Mouse (Mus musculus): Measurements from ENCODE around the gene Gxylt1. TPM values are rescaled to one million over a fixed set of nuclear protein-coding genes. Genes with fewer than 3 reads are reported as not detected.
"Not testable (repeated sequence)": the region's sequence is repeated elsewhere in the genome, so short reads cannot be mapped to it uniquely, and the experiment has no call there.

Gene Gxylt1
- 7.8 and 8.7 TPM in 2 replicates for polyA plus RNA-seq (2015; fragmentation: Nextera tagmentation; extraction: Ambion mirVana)

DNA sequence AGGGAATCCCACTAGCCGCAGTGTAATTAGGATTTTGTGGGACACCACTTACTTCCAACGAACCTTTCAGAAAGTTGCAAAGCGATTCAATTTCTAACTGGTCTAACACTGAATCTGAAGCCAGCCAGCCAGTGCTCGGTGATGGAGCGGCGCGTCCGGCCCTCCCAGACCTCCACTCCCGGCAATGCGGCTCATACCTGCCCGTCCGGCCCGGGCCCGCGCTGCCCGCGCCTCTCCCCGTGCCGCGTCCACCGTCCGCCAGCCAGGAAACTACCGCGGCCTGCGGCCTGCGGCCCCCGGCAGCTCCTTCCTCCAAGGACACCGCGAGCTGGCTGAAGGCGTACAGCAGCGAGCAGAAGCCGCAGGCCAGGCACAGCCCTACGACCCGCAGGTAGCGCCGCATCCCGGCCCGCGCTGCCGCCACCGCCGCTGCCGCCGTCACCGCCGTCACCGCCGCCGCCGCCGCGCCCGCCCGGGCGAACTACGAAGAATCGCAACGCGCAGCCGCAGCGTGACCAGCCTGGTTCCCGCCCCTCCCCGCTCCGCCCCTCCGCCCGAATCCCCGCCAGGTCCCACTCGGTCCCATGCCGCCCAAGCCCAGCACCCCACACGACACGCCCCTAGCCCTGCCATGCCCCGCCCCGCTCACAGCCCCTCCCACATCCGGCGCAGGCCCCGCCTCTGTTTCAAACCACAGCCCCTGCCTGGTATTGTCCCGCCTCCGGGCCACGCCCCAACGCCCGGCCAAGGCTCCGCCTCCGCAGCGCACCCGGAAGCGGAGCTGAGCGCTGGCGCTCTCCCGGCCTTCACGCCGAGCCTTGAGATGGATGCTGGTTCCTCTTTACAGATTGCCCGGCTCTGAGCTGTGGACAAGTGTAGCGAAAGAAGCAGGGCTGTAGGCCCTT lies at the start of gene Gxylt1:
Gxylt1 (minus strand) TSS at position 501 of the 905 bp plus-strand sequence.
- Histone ChIP-seq H3K27me3 (no peaks in the 10 kb centered on the region), H3K9me3 (no peaks in the 10 kb centered on the region), H3K9ac (peak within 1 kb of the TSS; percentile 87), H3K27ac (peak within 1 kb of the TSS; percentile 91), H3K36me3 (peaks cover 10% of the 10 kb centered on the region), H3K4me2 (peak within 1 kb of the TSS; percentile 90), H3K4me1 (replicated peaks) (peaks cover 38% of the 10 kb centered on the region), H3K4me3 (peak within 1 kb of the TSS; percentile 69)
- peak; percentile 98 for ATAC-seq (ENCODE audit: low FRiP score)
- under 1% methylated on average over 77 of the region's 93 CpGs for WGBS

DNA sequence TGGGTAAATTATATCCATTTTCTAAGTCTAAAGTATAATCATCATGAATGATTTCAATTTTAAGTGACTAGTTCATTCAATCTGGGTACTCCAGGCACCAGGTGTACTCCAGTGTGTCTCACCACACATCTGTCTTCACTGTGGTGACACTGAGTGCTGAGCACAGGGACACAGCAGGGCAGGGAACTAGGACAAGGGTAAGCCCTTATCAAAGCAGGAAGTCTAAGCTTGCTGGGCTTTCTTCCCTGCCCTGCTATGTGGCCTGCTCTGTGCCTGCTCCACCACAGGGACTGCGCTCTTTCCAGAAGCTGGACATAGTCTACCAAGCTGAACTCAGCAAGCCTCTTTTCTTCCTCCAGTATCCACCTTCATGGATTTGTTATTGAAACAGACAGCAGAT lies 43.8 kb upstream of the Gxylt1 start:
- Histone ChIP-seq H3K9me3 (no peaks in the 10 kb centered on the region), H3K4me2 (no peak overlapping the region), H3K4me3 (no peak overlapping the region), H3K36me3 (no peaks in the 10 kb centered on the region), H3K9ac (no peak overlapping the region), H3K27me3 (no peaks in the 10 kb centered on the region), H3K4me1 (replicated peaks) (peaks cover 13% of the 10 kb centered on the region), H3K27ac (no peak overlapping the region)
- ATAC-seq (ENCODE audit: low FRiP score): no peak
- WGBS: 90% methylated on average over 1 of the region's 1 CpGs

- not testable (repeated sequence) for H3K36me3 ChIP-seq; H3K4me2 ChIP-seq; ATAC-seq (ENCODE audit: low FRiP score); H3K27me3 ChIP-seq; H3K4me3 ChIP-seq; H3K27ac ChIP-seq; H3K9ac ChIP-seq; H3K4me1 ChIP-seq (replicated peaks); H3K9me3 ChIP-seq
- 100% methylated on average over 4 of the region's 4 CpGs for WGBS
Observed at GRCm38 (mm10) chr15:93310304-93310703, 35.3 kb upstream of the Gxylt1 start.

DNA sequence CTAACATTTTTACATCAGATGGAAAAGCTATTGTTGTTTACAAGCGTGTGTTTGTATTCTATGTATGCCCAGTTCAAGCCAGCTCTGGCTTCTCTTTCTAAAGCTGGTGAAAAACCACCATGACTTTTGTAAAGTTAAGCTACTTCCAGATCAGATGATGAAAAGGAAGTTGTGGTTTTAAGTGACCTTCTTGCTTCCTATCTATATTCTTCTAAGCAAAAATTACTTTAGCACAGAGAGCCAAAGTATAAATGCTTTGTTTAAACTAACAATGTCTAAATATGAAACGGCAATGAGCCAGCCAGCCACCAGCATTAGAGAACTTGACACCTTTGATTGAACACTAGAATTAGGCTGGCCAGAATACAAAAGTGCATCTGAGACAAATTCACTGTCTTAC lies 23.2 kb upstream of the Gxylt1 start:
- no peak overlapping the region for H3K4me3 ChIP-seq
- ATAC-seq (ENCODE audit: low FRiP score): no peak
- 84% methylated on average over 2 of the region's 2 CpGs for WGBS

DNA sequence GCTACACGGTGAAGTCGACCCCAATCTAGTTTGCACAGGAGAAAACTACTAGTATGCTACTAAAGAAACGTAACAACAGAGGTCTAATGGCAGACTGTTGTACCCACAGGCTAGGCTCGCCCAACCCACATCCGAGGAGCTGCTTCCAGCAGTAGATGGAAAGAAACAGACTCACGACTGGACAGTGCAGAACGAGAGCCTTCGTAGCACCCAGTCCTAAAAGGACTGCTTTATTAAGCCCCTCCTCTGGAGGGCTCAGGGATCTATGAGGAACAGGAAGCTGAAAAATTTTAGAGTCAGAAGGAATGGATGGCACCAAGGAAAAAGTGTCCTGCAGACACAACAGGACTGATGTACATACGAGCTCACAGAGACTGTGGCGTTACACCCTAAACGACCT lies 19.5 kb upstream of the Gxylt1 start:
- H3K9ac ChIP-seq: no peak overlapping the region
- peaks cover 11% of the 10 kb centered on the region; the same call in 1 of the 2 replicates for H3K4me1 ChIP-seq (replicated peaks)
- no peak for ATAC-seq (ENCODE audit: low FRiP score)
- H3K4me3 ChIP-seq: no peak overlapping the region
- no peak overlapping the region for H3K4me2 ChIP-seq
- no peaks in the 10 kb centered on the region for H3K9me3 ChIP-seq
- H3K27me3 ChIP-seq: no peaks in the 10 kb centered on the region
- WGBS: 88% methylated on average over 11 of the region's 11 CpGs
- H3K27ac ChIP-seq: no peak overlapping the region
- peaks cover 5% of the 10 kb centered on the region for H3K36me3 ChIP-seq

More for the DNA sequence above, 23.2 kb upstream of the Gxylt1 start:
- Histone ChIP-seq H3K4me1 (replicated peaks) (peaks cover 6% of the 10 kb centered on the region; the same call in 1 of the 2 replicates), H3K4me2 (no peak overlapping the region), H3K27ac (no peak overlapping the region), H3K9ac (no peak overlapping the region), H3K27me3 (no peaks in the 10 kb centered on the region), H3K9me3 (no peaks in the 10 kb centered on the region), H3K36me3 (no peaks in the 10 kb centered on the region)

- Histone ChIP-seq H3K4me1 (replicated peaks) (peaks cover 11% of the 10 kb centered on the region; the same call in 1 of the 2 replicates), H3K4me2 (no peak overlapping the region), H3K27me3 (no peaks in the 10 kb centered on the region), H3K27ac (no peak overlapping the region), H3K9me3 (no peaks in the 10 kb centered on the region), H3K4me3 (no peak overlapping the region), H3K36me3 (peaks cover 12% of the 10 kb centered on the region), H3K9ac (no peak overlapping the region)
- 91% methylated on average over 4 of the region's 4 CpGs for WGBS
- ATAC-seq (ENCODE audit: low FRiP score): no peak
Observed at GRCm38 (mm10) chr15:93288321-93288720, 13.3 kb upstream of the Gxylt1 start.

- Histone ChIP-seq H3K27me3 (no peaks in the 10 kb centered on the region), H3K4me3 (no peak overlapping the region), H3K9ac (no peak overlapping the region), H3K4me2 (no peak overlapping the region), H3K27ac (no peak overlapping the region), H3K9me3 (no peaks in the 10 kb centered on the region), H3K4me1 (replicated peaks) (peaks cover 7% of the 10 kb centered on the region; the same call in 1 of the 2 replicates), H3K36me3 (peaks cover 15% of the 10 kb centered on the region)
- no peak for ATAC-seq (ENCODE audit: low FRiP score)
- 84% methylated on average over 2 of the region's 2 CpGs for WGBS
Observed at GRCm38 (mm10) chr15:93287628-93288027, 12.6 kb upstream of the Gxylt1 start.

- Histone ChIP-seq H3K9ac (no peak overlapping the region), H3K27me3 (no peaks in the 10 kb centered on the region), H3K4me3 (no peak overlapping the region), H3K27ac (no peak overlapping the region), H3K9me3 (no peaks in the 10 kb centered on the region), H3K4me1 (replicated peaks) (no peaks in the 10 kb centered on the region), H3K4me2 (no peak overlapping the region), H3K36me3 (peaks cover 30% of the 10 kb centered on the region)
- WGBS: 79% methylated on average over 15 of the region's 15 CpGs
- no peak for ATAC-seq (ENCODE audit: low FRiP score)
Observed at GRCm38 (mm10) chr15:93285244-93285643, 10.3 kb upstream of the Gxylt1 start.

DNA sequence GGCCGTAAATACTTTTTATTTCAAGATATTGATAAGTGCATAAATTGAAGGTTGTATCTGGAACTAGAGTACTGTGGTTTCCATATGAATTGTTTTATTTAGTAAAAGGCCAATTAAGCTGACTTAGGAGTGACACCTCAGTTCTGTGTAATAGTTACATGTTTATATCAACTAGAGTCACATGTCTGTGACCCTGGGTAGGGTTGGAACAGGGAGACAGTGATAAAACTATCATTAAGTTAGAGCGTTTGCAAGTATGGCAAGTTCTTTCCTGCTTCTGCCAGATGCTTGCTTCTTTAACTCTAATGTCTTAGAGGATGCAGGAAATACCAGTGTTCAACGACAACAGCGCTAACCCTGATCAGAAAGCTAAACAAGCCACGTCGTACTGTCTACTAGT lies 9.3 kb upstream of the Gxylt1 start:
- WGBS: 94% methylated on average over 6 of the region's 6 CpGs
- no peak overlapping the region for H3K27ac ChIP-seq
- H3K4me3 ChIP-seq: no peak overlapping the region
- ATAC-seq (ENCODE audit: low FRiP score): no peak
- no peaks in the 10 kb centered on the region for H3K9me3 ChIP-seq
- H3K27me3 ChIP-seq: no peaks in the 10 kb centered on the region
- H3K36me3 ChIP-seq: peaks cover 27% of the 10 kb centered on the region
- no peak overlapping the region for H3K4me2 ChIP-seq
- H3K4me1 ChIP-seq (replicated peaks): no peaks in the 10 kb centered on the region
- H3K9ac ChIP-seq: no peak overlapping the region

DNA sequence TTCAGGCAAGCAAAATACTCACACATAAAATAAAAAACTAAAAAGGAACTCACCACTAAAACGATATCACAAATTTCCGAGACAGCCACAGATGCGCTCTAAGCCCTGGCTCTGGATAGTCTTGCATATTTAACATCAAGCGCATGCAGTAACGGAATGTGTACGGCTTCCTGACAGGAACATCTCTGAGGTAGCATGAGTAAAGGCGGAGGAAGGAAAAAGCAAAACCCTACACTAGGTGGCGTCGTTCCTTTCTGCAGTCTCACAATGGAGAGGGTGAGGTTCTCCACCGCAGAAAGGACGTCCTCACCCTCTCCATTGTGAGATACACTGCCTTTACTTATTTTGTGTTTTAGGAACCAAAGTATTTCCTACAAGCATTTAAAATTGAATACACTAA lies 8.4 kb upstream of the Gxylt1 start:
- Histone ChIP-seq H3K9ac (no peak overlapping the region), H3K27ac (no peak overlapping the region), H3K4me2 (no peak overlapping the region), H3K4me3 (no peak overlapping the region), H3K9me3 (no peaks in the 10 kb centered on the region), H3K27me3 (no peaks in the 10 kb centered on the region), H3K36me3 (peaks cover 34% of the 10 kb centered on the region), H3K4me1 (replicated peaks) (no peaks in the 10 kb centered on the region)
- WGBS: 65% methylated on average over 11 of the region's 11 CpGs
- ATAC-seq (ENCODE audit: low FRiP score): no peak

- ATAC-seq (ENCODE audit: low FRiP score): no peak
- peak overlapping the region; percentile 72 for H3K9ac ChIP-seq
- H3K4me3 ChIP-seq: peak overlapping the region; percentile 69
- peaks cover 29% of the 10 kb centered on the region for H3K4me1 ChIP-seq (replicated peaks)
- H3K4me2 ChIP-seq: peak overlapping the region; percentile 90
- no peak overlapping the region; the same call in 1 of the 2 replicates for H3K27ac ChIP-seq
- no peaks in the 10 kb centered on the region for H3K27me3 ChIP-seq
- no peaks in the 10 kb centered on the region for H3K9me3 ChIP-seq
- peaks cover 20% of the 10 kb centered on the region for H3K36me3 ChIP-seq
- WGBS: 6% methylated on average over 14 of the region's 14 CpGs
Observed at GRCm38 (mm10) chr15:93276276-93276675, 1.3 kb upstream of the Gxylt1 start.

DNA sequence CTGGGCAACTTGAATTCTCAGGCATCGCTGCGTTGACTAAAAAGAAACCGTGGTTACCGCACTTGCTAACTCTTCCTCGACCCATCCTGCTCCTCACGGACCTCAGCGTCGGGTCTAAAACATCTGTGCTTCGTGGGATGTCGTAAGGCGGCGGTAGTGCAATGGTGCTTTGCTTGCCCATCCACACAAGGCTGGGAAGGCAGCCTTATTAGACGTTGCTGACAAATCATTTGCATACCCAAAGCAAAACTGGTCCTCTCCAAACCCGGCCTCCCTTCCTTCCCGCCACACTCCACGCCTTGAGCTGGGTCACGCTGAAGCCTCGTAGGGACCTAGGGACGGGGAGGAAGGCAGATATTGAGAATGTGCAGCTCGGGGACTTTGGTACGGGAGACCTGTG lies 644 bp upstream of the Gxylt1 start:
- peak overlapping the region; percentile 69 for H3K4me3 ChIP-seq
- WGBS: under 1% methylated on average over 21 of the region's 21 CpGs
- ATAC-seq (ENCODE audit: low FRiP score): peak; percentile 67
- peak overlapping the region; percentile 90 for H3K4me2 ChIP-seq
- H3K36me3 ChIP-seq: peaks cover 13% of the 10 kb centered on the region
- peak overlapping the region; percentile 91 for H3K27ac ChIP-seq
- H3K4me1 ChIP-seq (replicated peaks): peaks cover 31% of the 10 kb centered on the region
- H3K9ac ChIP-seq: peak overlapping the region; percentile 72
- H3K9me3 ChIP-seq: no peaks in the 10 kb centered on the region
- H3K27me3 ChIP-seq: no peaks in the 10 kb centered on the region

All from hindbrain, embryonic 13.5 days (tissue).